Mouse (Mus musculus): ENCODE measurements at regions not wholly inside any gene's neighbourhood (a gene's known extent, or its start where the extent isn't known, plus 50 kb on each side); places are given as distances from the start of the nearest gene placed in this dataset.
A peak's percentile ranks its signal among the peaks of the same experiment; 100 is the strongest.

- peak; percentile 38 for DNase-seq
Observed at GRCm38 (mm10) chr13:5803540-5804380, 57.5 kb upstream of the Klf6 start.

GRCm38 (mm10) chr13:5804381-5804941 is 56.8 kb upstream of the Klf6 start:
- DNase-seq, result peak; percentile 15

DNA sequence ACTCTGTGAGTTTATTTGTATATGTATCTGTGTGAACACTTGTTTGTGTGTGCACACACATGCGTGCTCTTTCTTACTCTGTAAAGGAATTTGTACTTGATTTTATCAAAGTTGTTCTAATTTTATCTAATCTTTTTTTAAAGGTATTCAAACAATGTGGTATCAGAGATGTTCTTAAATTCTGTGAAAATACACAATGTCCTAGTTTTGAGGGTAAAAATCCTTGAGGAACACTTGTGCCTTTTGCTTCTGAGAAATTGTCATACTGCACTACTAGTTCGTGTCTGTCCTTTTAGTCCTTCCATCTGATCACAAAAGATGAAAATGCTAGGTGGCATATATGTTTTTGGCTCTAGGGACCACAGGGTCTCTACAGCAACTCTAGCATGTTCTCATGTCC is 52.9 kb upstream of the Klf6 start:
- DNase-seq, result no peak
